Mouse (Mus musculus) CH12.LX (cell line): Measurements from ENCODE around the gene Mybphl. TPM values are rescaled to one million over a fixed set of nuclear protein-coding genes. Genes with fewer than 3 reads are reported as not detected.

Source experiments
- DNase-seq: peaks from one replicate; pipeline ENCODE4 v3.0.0-alpha.2; 2013; ENCODE audit errors: extremely low read depth
- H3K27ac ChIP-seq: 2 replicates; pipeline ENCODE4 v1.5.1; 2012; ENCODE audit warnings: low read depth, mild to moderate bottlenecking, control low read depth, moderate library complexity; ENCODE audit not compliant: insufficient read depth
- H3K27me3 ChIP-seq: replicated peaks from 2 replicates; pipeline ENCODE3; 2012; ENCODE audit warnings: inconsistent platforms
- H3K36me3 ChIP-seq, 2 experiments: replicated peaks in 1 of 2; 2 replicates each; pipeline versions ENCODE3 to v1.6.1; 2012; ENCODE audit warnings: inconsistent platforms in 1 of 2, low read length in 1 of 2, mild to moderate bottlenecking in 1 of 2, mixed read lengths in 1 of 2, moderate library complexity in 1 of 2; ENCODE audit not compliant: control insufficient read depth in 1 of 2, insufficient read depth in 1 of 2
- H3K4me1 ChIP-seq, 2 experiments: 2 replicates each; pipeline ENCODE4 v1.6.1; 2012; ENCODE audit warnings: inconsistent platforms in 1 of 2, moderate library complexity in 1 of 2; ENCODE audit not compliant: insufficient read depth in 2 of 2, control insufficient read depth in 1 of 2
- H3K4me2 ChIP-seq: 2 replicates; pipeline ENCODE4 v1.6.1; 2012; ENCODE audit warnings: low read depth, mild to moderate bottlenecking, control low read depth; ENCODE audit not compliant: poor library complexity, insufficient read depth, severe bottlenecking
- H3K4me3 ChIP-seq, 3 experiments: fragments of 150-350 bp in 1 of 3; sonication (generic) in 1 of 3; replicated peaks in 1 of 3; 2 replicates each; pipeline versions ENCODE3 to v1.5.1; 2011 to 2012; ENCODE audit warnings: low read depth in 2 of 3, low read length in 2 of 3, mild to moderate bottlenecking in 2 of 3, moderate library complexity in 2 of 3, control low read depth in 1 of 3, improper control_type of control experiment in 1 of 3, inconsistent platforms in 1 of 3, mixed read lengths in 1 of 3; ENCODE audit not compliant: poor library complexity in 1 of 3
- H3K79me2 ChIP-seq: replicated peaks from 2 replicates; pipeline ENCODE4 v1.6.1; 2012; ENCODE audit warnings: mild to moderate bottlenecking, moderate library complexity; ENCODE audit not compliant: control insufficient read depth, poor library complexity, insufficient read depth, severe bottlenecking; ENCODE audit errors: extremely low read depth
- H3K9ac ChIP-seq: 2 replicates; pipeline ENCODE4 v1.6.1; 2012; ENCODE audit warnings: low read depth, mild to moderate bottlenecking, control low read depth, moderate library complexity; ENCODE audit not compliant: insufficient read depth
- H3K9me3 ChIP-seq: replicated peaks from 2 replicates; pipeline ENCODE3; 2012; ENCODE audit warnings: low read length, inconsistent platforms, mixed read lengths
- CHD1 ChIP-seq: IDR thresholded peaks from 2 replicates; pipeline ENCODE4 v1.6.1; 2012; ENCODE audit warnings: low read depth, low read length, improper control_type of control experiment, inconsistent platforms
- CHD2 ChIP-seq: IDR thresholded peaks from 2 replicates; pipeline ENCODE4 v1.6.1; 2011; ENCODE audit warnings: low read length, improper control_type of control experiment
- CTCF ChIP-seq, 2 experiments: IDR thresholded peaks in 1 of 2; conservative IDR thresholded peaks in 1 of 2; 2 replicates each; pipeline ENCODE4 v1.5.1; 2011 to 2012; ENCODE audit warnings: low read depth in 2 of 2, low read length in 2 of 2, improper control_type of control experiment in 1 of 2, inconsistent platforms in 1 of 2, mild to moderate bottlenecking in 1 of 2, moderate library complexity in 1 of 2
- E2F4 ChIP-seq: IDR thresholded peaks from 2 replicates; pipeline ENCODE4 v1.6.1; 2011; ENCODE audit warnings: low read depth, low read length, improper control_type of control experiment; ENCODE audit not compliant: insufficient replicate concordance
- ETS1 ChIP-seq: conservative IDR thresholded peaks from 2 replicates; pipeline ENCODE4 v1.6.1; 2012; ENCODE audit warnings: low read depth, mild to moderate bottlenecking, inconsistent platforms, low read length, improper control_type of control experiment, moderate library complexity
- GABPA ChIP-seq: IDR thresholded peaks from 2 replicates; pipeline ENCODE4 v1.6.1; 2012; ENCODE audit warnings: low read depth, low read length, improper control_type of control experiment, inconsistent platforms; ENCODE audit not compliant: insufficient replicate concordance
- HCFC1 ChIP-seq: IDR thresholded peaks from 2 replicates; pipeline ENCODE4 v1.6.1; 2012; ENCODE audit warnings: low read depth, mild to moderate bottlenecking, inconsistent platforms, low read length, improper control_type of control experiment
- IRF4 ChIP-seq: IDR thresholded peaks from 2 replicates; pipeline ENCODE4 v1.6.1; 2014; ENCODE audit warnings: low read depth, mild to moderate bottlenecking, inconsistent platforms, low read length, improper control_type of control experiment
- JUN ChIP-seq: IDR thresholded peaks from 2 replicates; pipeline ENCODE4 v1.6.1; 2011; ENCODE audit warnings: low read depth, mild to moderate bottlenecking, low read length, improper control_type of control experiment, moderate library complexity; ENCODE audit not compliant: insufficient read depth
- MAX ChIP-seq: IDR thresholded peaks from 2 replicates; pipeline ENCODE4 v1.6.1; 2011; ENCODE audit warnings: low read length, improper control_type of control experiment
- MAZ ChIP-seq: IDR thresholded peaks from 2 replicates; pipeline ENCODE4 v1.6.1; 2012; ENCODE audit warnings: low read depth, mild to moderate bottlenecking, inconsistent platforms, low read length, improper control_type of control experiment, moderate library complexity
- MYC ChIP-seq: IDR thresholded peaks from 2 replicates; pipeline ENCODE4 v1.6.1; 2011; ENCODE audit warnings: low read depth, mild to moderate bottlenecking, improper control_type of control experiment, low read length
- NRF1 ChIP-seq: IDR thresholded peaks from 2 replicates; pipeline ENCODE4 v1.6.1; 2014; ENCODE audit warnings: low read depth, mild to moderate bottlenecking, inconsistent platforms, low read length, improper control_type of control experiment, moderate library complexity
- POLR2A ChIP-seq: IDR thresholded peaks from 2 replicates; pipeline ENCODE4 v1.6.1; 2011; ENCODE audit warnings: low read depth, mild to moderate bottlenecking, improper control_type of control experiment, low read length
- POLR2AphosphoS2 ChIP-seq: IDR thresholded peaks from 2 replicates; pipeline ENCODE4 v1.6.1; 2011; ENCODE audit warnings: low read depth, low read length, improper control_type of control experiment
- SIN3A ChIP-seq: IDR thresholded peaks from 2 replicates; pipeline ENCODE4 v1.6.1; 2012; ENCODE audit warnings: low read length, improper control_type of control experiment, inconsistent platforms
- SMC3 ChIP-seq: IDR thresholded peaks from 2 replicates; pipeline ENCODE4 v1.6.1; 2011; ENCODE audit warnings: low read depth, low read length, improper control_type of control experiment
- UBTF ChIP-seq: IDR thresholded peaks from 2 replicates; pipeline ENCODE4 v1.6.1; 2012; ENCODE audit warnings: low read depth, mild to moderate bottlenecking, inconsistent platforms, low read length, improper control_type of control experiment, moderate library complexity
- USF2 ChIP-seq: conservative IDR thresholded peaks from 2 replicates; pipeline ENCODE4 v1.6.1; 2011; ENCODE audit warnings: low read depth, low read length, improper control_type of control experiment
- ZNF384 ChIP-seq: IDR thresholded peaks from 2 replicates; pipeline ENCODE4 v1.6.1; 2012; ENCODE audit warnings: low read depth, low read length, improper control_type of control experiment, inconsistent platforms
- dilution Hi-C: fragments of 300-500 bp; cut with MboI; formaldehyde crosslinking; loops from 2 replicates; pipeline ENCODE4 v1.14.3; 2020; ENCODE audit warnings: low sequenced_read_pairs; ENCODE audit not compliant: extremely low pct_unique_long_range_greater_than_20kb, extremely low pct_ligation_motif_present
- in situ Hi-C: fragments of 300-500 bp; cut with MboI; formaldehyde crosslinking; loops from 3 replicates; pipeline ENCODE4 v1.14.3; 2019; ENCODE audit warnings: low sequenced_read_pairs, low pct_ligation_motif_present, low pct_unique_long_range_greater_than_20kb, mixed read lengths
- polyA plus RNA-seq: library from polyadenylated mRNA; unstranded; fragments of >175 nt; gene quantifications from 2 replicates; pipeline ENCODE4 v1.2.1, GENCODE M21; 2012; ENCODE audit warnings: low read depth; ENCODE audit not compliant: insufficient read length
- total RNA-seq, 2 experiments: library from RNA; depleted of rRNA; stranded (reverse); fragments of 300-350 nt in 1 of 2; fragments of >200 nt in 1 of 2; gene quantifications; 2 replicates each; pipeline ENCODE4 v1.2.3; 2012 to 2014

Mybphl gene
- total and polyA plus RNA-seq, 3 experiments, result not detected

GRCm38 (mm10) chr3:108402528-108402920 is 37.8 kb downstream of the Mybphl start:
- Histone ChIP-seq H3K36me3 (no peaks in the 10 kb centered on the region), H3K27me3 (peaks cover 88% of the 10 kb centered on the region), H3K9me3 (no peaks in the 10 kb centered on the region), H3K27ac (no peak overlapping the region), H3K9ac (no peak overlapping the region), H3K4me2 (no peak overlapping the region), H3K4me1 (peaks cover 2 to 17% of the 10 kb centered on the region in 2 experiments), H3K4me3 (no peak overlapping the region), H3K79me2 (no peaks in the 10 kb centered on the region)
- dilution Hi-C loops, result no loop called here
- TF ChIP-seq CHD1, result no peak
- TF ChIP-seq CHD2, result no peak
- in situ Hi-C loops, result loop anchor here (25.0 kb wide), 1 partner anchor 385 kb away; no protein-coding TSS in a partner anchor
- no peak for DNase-seq

DNA sequence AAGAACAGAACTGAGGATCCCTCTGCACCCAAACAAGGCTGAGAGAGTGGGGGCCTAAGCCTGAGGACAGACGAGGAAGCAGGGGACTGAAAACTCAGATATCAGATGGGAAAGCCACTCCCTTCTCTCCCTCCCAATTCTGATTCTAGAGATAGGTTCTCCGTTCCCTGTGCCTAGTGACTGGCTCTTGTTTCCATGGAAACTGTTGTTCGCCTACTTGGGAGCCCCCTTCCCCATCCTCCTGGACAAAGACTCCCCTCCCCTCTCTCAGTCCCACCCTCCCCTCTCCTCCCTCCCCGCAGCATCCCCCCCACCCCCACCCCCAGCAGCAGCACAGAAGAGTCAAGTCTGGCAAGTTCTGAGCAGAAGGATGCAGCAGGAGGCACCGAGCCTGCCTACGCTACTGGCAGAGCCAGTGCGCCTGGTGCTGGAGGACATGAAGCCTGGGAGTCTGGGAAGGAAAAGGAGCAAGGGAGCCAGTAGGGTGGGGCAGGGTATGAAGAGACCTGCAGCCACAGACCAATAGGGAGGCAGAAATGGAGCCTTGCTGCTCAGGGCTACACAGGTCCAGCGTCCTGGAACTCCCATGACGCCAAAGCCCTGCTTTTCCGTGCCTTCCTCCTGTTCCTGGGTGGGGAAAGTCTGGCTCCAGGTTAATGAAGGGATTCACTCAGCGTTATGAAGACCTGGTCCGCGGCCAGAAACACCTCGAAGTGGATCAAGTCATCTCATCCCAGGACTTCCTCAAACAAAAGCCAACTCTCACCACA is 41.0 kb downstream of the Mybphl start:
- TF ChIP-seq GABPA, result no peak
- TF ChIP-seq CTCF (conservative IDR thresholded peaks at IDR 0.05 in 1 of 2, IDR thresholded peaks at IDR 0.05 in 1 of 2; ENCODE audit: low read depth in 2 of 2, low read length in 2 of 2), result no peak
- TF ChIP-seq E2F4, result no peak
- no peak for TF ChIP-seq POLR2A
- TF ChIP-seq NRF1, result no peak
- TF ChIP-seq HCFC1, result no peak
- no peak for TF ChIP-seq CHD2
- TF ChIP-seq POLR2AphosphoS2, result no peak
- TF ChIP-seq JUN, result no peak
- TF ChIP-seq MAX, result no peak
- TF ChIP-seq IRF4, result no peak
- no peak for TF ChIP-seq MYC
- TF ChIP-seq USF2, result no peak
- no peak for TF ChIP-seq ETS1
- TF ChIP-seq SMC3, result no peak
- no peak for TF ChIP-seq ZNF384
- TF ChIP-seq SIN3A, result no peak
- TF ChIP-seq MAZ, result no peak
- TF ChIP-seq UBTF, result no peak
- H3K4me2 ChIP-seq, result no peak overlapping the region
- no peaks in the 10 kb centered on the region for H3K9me3 ChIP-seq
- H3K4me3 ChIP-seq, result no peak overlapping the region
- H3K4me1 ChIP-seq, result peaks cover 0 to 17% of the 10 kb centered on the region in 2 experiments; a peak in 3 of 4 replicates
- no peak overlapping the region for H3K27ac ChIP-seq
- in situ Hi-C loops, result loop anchor here (25.0 kb wide), 1 partner anchor 382 kb away; no protein-coding TSS in a partner anchor
- no peaks in the 10 kb centered on the region for H3K36me3 ChIP-seq
- no peaks in the 10 kb centered on the region for H3K79me2 ChIP-seq
- H3K9ac ChIP-seq, result no peak overlapping the region
- no peak for DNase-seq
- dilution Hi-C loops, result no loop called here
- peaks cover 85% of the 10 kb centered on the region for H3K27me3 ChIP-seq
